Mouse (Mus musculus) olfactory bulb, adult 2 months (tissue): Measurements from ENCODE around the gene Chmp1a.

Source experiments
- CTCF ChIP-seq: fragments of 200-500 bp; IDR thresholded peaks from 2 replicates; pipeline ENCODE4 v1.5.1; 2012; ENCODE audit warnings: low read depth, mild to moderate bottlenecking, low read length, moderate library complexity; ENCODE audit not compliant: insufficient read depth
- POLR2A ChIP-seq: fragments of 200-500 bp; IDR thresholded peaks from 2 replicates; pipeline ENCODE4 v1.6.1; 2012; ENCODE audit warnings: mild to moderate bottlenecking, low read depth, low read length, moderate library complexity; ENCODE audit not compliant: insufficient read depth

DNA sequence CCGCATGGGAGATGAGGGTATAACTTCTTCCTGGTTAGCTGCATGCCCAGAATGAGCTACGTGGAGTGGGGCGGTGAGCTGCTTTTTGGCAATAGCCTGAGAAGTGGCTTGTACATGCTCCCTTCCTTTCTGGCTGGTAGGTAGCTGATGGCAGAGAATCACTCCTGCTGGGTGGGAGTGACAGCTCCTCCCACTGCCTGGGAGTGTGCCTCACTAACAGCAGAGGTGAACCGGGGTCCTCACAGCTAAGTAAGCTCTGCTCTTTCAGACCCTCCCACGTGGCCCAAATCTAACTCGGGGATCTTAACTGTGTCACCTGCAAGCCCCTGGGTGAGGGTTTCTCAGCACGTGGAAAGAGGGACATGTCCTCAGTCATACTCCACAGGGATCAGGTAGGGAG is 20.0 kb upstream of the Chmp1a start:
- TF ChIP-seq CTCF (no peak), POLR2A (no peak)
